Mouse (Mus musculus) G1E (cell line): ENCODE results near the gene St5.

Experiments
- GATA2 ChIP-seq: IDR thresholded peaks from 2 replicates; pipeline ENCODE4 v1.6.1; 2012; ENCODE audit warnings: low read depth, low read length, inconsistent platforms, borderline replicate concordance
- POLR2AphosphoS5 ChIP-seq: IDR thresholded peaks from 2 replicates; pipeline ENCODE4 v1.6.1; 2012; ENCODE audit warnings: low read depth, low read length, inconsistent platforms; ENCODE audit not compliant: insufficient replicate concordance

DNA sequence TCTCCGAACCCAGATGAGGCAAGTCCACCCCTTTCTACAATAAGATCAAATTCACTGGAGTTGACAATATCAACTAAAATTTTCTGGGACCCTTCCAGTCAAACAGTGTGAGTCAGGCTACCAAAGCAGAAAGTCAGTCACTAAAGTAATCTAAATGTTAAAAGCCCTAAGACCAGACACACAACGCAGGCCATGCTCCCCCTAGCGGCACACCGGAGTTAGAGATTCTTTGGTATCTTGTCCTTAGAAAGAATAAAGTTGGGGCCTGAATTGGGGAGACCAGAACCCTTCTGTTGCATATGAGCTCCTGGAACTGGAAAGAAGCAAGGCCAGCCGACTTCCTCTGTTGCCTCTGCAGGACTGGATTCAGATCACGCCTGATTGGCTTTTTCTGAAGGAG, 84.7 kb downstream of the St5 start:
- no peak for TF ChIP-seq POLR2AphosphoS5
- TF ChIP-seq GATA2 = no peak
